Comparison of ENCODE assay signal across 17 mouse cellular contexts in genomic region chr5:74256705-74257104, GRCm38 (mm10).
A peak's percentile ranks its signal among the peaks of the same experiment; 100 is the strongest.
DNase-seq lines count a peak whose midpoint lies in the region; ATAC-seq and TF ChIP-seq lines count a peak whose summit lies in the region.
"Had no signal": no experiment of that assay in that cellular context is flagged by ENCODE, and none has a peak within 500 bp of the region (broad histone marks: within the 10 kb centered on the region; RNA-seq: fewer than 3 reads in every experiment).

No protein-coding gene starts in this region.

- intact Hi-C loops in heart, postnatal 10 days (cut with DNase I): no loop called here

- H3K4me2 ChIP-seq in kidney, embryonic 16.5 days (replicated peaks; ENCODE audit: low read depth, low read length): no peak overlapping the region
- H3K4me2 ChIP-seq: liver, embryonic 11.5 days; lung, embryonic 14.5 days; midbrain, embryonic 12.5 days; neural tube, embryonic 13.5 days had no signal

- H3K36me3 ChIP-seq in kidney, embryonic 16.5 days (ENCODE audit: insufficient read depth, low read length): no peaks in the 10 kb centered on the region
- H3K36me3 ChIP-seq: embryonic facial prominence, embryonic 10.5 days; limb, embryonic 10.5 days; midbrain, embryonic 12.5 days; neural tube, embryonic 13.5 days had no signal

- peaks cover 41% of the 10 kb centered on the region for H3K4me1 ChIP-seq in kidney, embryonic 16.5 days (ENCODE audit: insufficient read depth, low read length)
- peaks cover 44% of the 10 kb centered on the region for H3K4me1 ChIP-seq in olfactory bulb, adult 2 months (ENCODE audit: control insufficient read depth, insufficient read depth, low read length)

- peak overlapping the region; percentile 53 for H3K27ac ChIP-seq in kidney, embryonic 16.5 days (ENCODE audit: low read length)
- peak overlapping the region; percentile 60 for H3K27ac ChIP-seq in olfactory bulb, adult 2 months (ENCODE audit: insufficient read depth, low read depth, low read length)
- H3K27ac ChIP-seq: embryonic facial prominence, embryonic 10.5 days; limb, embryonic 10.5 days; midbrain, embryonic 12.5 days; neural tube, embryonic 13.5 days had no signal

- WGBS in kidney, embryonic 16.5 days: 36% methylated on average over 4 of the region's 4 CpGs
- 39% methylated on average over 4 of the region's 4 CpGs for WGBS in olfactory bulb, adult 2 months

- peak; percentile 24 to 26 for DNase-seq in heart, adult 9 months (ENCODE audit: low spot score in 2 of 2)
- DNase-seq in heart, postnatal 10 days: no peak
- DNase-seq in kidney, adult 11 months: no peak
- peak; percentile 22 for DNase-seq in lung, postnatal 10 days
- no peak for DNase-seq in lung, postnatal 14 days
- DNase-seq in urinary bladder, postnatal 10 days (ENCODE audit: low spot score): no peak
- DNase-seq: gastrocnemius, postnatal 10 days; lung, embryonic 14.5 days; spleen, adult 18-20 months; thymus, postnatal 4 days had no signal

- TF ChIP-seq POLR2A in olfactory bulb, adult 2 months (IDR thresholded peaks at IDR 0.05; ENCODE audit: insufficient read depth, low read depth, low read length): no peak

- no peaks in the 10 kb centered on the region for H3K27me3 ChIP-seq in kidney, embryonic 16.5 days (ENCODE audit: insufficient read depth, low read length)
- H3K27me3 ChIP-seq: midbrain, embryonic 12.5 days; neural tube, embryonic 13.5 days had no signal

- ATAC-seq in kidney, embryonic 16.5 days (ENCODE audit: low FRiP score, low TSS enrichment): no peak

- TF ChIP-seq CTCF in olfactory bulb, adult 2 months (IDR thresholded peaks at IDR 0.05; ENCODE audit: insufficient read depth, low read depth, low read length): no peak

- no peak overlapping the region for H3K9ac ChIP-seq in kidney, embryonic 16.5 days (replicated peaks; ENCODE audit: low read length)
- H3K9ac ChIP-seq: lung, embryonic 14.5 days; midbrain, embryonic 12.5 days; neural tube, embryonic 13.5 days had no signal

- no peak overlapping the region for H3K4me3 ChIP-seq in kidney, embryonic 16.5 days (ENCODE audit: low read length)
- no peak overlapping the region for H3K4me3 ChIP-seq in olfactory bulb, adult 2 months (ENCODE audit: insufficient read depth, low read depth, low read length)
- H3K4me3 ChIP-seq: embryonic facial prominence, embryonic 10.5 days; limb, embryonic 10.5 days; midbrain, embryonic 12.5 days; neural tube, embryonic 13.5 days had no signal

- H3K9me3 ChIP-seq in kidney, embryonic 16.5 days (ENCODE audit: low read length): no peaks in the 10 kb centered on the region
- H3K9me3 ChIP-seq: embryonic facial prominence, embryonic 10.5 days; limb, embryonic 10.5 days; midbrain, embryonic 12.5 days; neural tube, embryonic 13.5 days had no signal

Comparison
In these comparisons a context has a peak if more than half of its experiments do, and no peak if none do; other contexts are left out.
1. DNase-seq: peak in heart, adult 9 months (2 of 2) and lung, postnatal 10 days (single experiment); none in heart, postnatal 10 days (0 of 2), kidney, adult 11 months (single experiment), lung, postnatal 14 days (single experiment) and urinary bladder, postnatal 10 days (single experiment).